ENCODE assay signal across 27 mouse cellular contexts in genomic region chr16:4871926-4872325, GRCm38 (mm10). TPM values are rescaled to one million over a fixed set of nuclear protein-coding genes. Genes with fewer than 3 reads are reported as not detected.
DNase-seq lines count a peak whose midpoint lies in the region; ATAC-seq and TF ChIP-seq lines count a peak whose summit lies in the region.
"Had no signal": no experiment of that assay in that cellular context is flagged by ENCODE, and none has a peak within 500 bp of the region (broad histone marks: within the 10 kb centered on the region; RNA-seq: fewer than 3 reads in every experiment).

No protein-coding gene starts in this region.

- no peak overlapping the region for H3K4me3 ChIP-seq in lung, embryonic 15.5 days
- no peak overlapping the region for H3K4me3 ChIP-seq in lung, adult 2 months (replicated peaks; ENCODE audit: extremely low read depth, low read depth, low read length)
- H3K4me3 ChIP-seq in bone marrow macrophage, adult 2 months (ENCODE audit: insufficient read depth, low read length): no peak overlapping the region
- H3K4me3 ChIP-seq in lung, embryonic 16.5 days (ENCODE audit: low read length): no peak overlapping the region
- H3K4me3 ChIP-seq: embryonic facial prominence, embryonic 15.5 days; erythroblast, embryonic 14.5 days; forebrain, embryonic 10.5 days; heart, embryonic 12.5 days; hindbrain, embryonic 12.5 days had no signal

- H3K9me3 ChIP-seq in lung, embryonic 15.5 days: no peaks in the 10 kb centered on the region
- H3K9me3 ChIP-seq in lung, embryonic 16.5 days (ENCODE audit: control insufficient read depth, low read length): no peaks in the 10 kb centered on the region
- H3K9me3 ChIP-seq: embryonic facial prominence, embryonic 15.5 days; forebrain, embryonic 10.5 days; heart, embryonic 12.5 days; hindbrain, embryonic 12.5 days had no signal

- 0 out of 2 replicates have a peak overlapping the region, but pooled peaks have one; percentile 8 for H3K27ac ChIP-seq in lung, embryonic 15.5 days
- H3K27ac ChIP-seq in bone marrow macrophage, adult 2 months (ENCODE audit: insufficient read depth, low read depth, low read length): peak overlapping the region; percentile 11; the same call in 1 of the 2 replicates
- peak overlapping the region; percentile 27; the same call in 1 of the 2 replicates for H3K27ac ChIP-seq in lung, embryonic 16.5 days (ENCODE audit: low read length)
- H3K27ac ChIP-seq: embryonic facial prominence, embryonic 15.5 days; forebrain, embryonic 10.5 days; hindbrain, embryonic 12.5 days had no signal

- no peaks in the 10 kb centered on the region for H3K27me3 ChIP-seq in lung, embryonic 15.5 days
- no peaks in the 10 kb centered on the region for H3K27me3 ChIP-seq in lung, embryonic 16.5 days (ENCODE audit: control insufficient read depth, insufficient read depth, low read depth, low read length)
- H3K27me3 ChIP-seq: embryonic facial prominence, embryonic 15.5 days; heart, embryonic 12.5 days; hindbrain, embryonic 12.5 days; Patski had no signal

- no peak for TF ChIP-seq CTCF in lung, adult 2 months (IDR thresholded peaks at IDR 0.05; ENCODE audit: insufficient read depth, low read length)
- no peak for TF ChIP-seq CTCF in bone marrow macrophage, adult 2 months (IDR thresholded peaks at IDR 0.05; ENCODE audit: low read depth, low read length)

- H3K4me1 ChIP-seq in lung, embryonic 15.5 days: peaks cover 23% of the 10 kb centered on the region
- H3K4me1 ChIP-seq in lung, adult 2 months (ENCODE audit: control insufficient read depth, insufficient read depth, low read length): peaks cover 10% of the 10 kb centered on the region
- peaks cover 26% of the 10 kb centered on the region for H3K4me1 ChIP-seq in bone marrow macrophage, adult 2 months (ENCODE audit: control insufficient read depth, insufficient read depth, low read length)
- H3K4me1 ChIP-seq in lung, embryonic 16.5 days (replicated peaks; ENCODE audit: control insufficient read depth, insufficient read depth, low read length): peaks cover 24% of the 10 kb centered on the region
- H3K4me1 ChIP-seq: forebrain, embryonic 10.5 days had no signal

- H3K36me3 ChIP-seq in lung, embryonic 15.5 days: peaks cover 33% of the 10 kb centered on the region
- H3K36me3 ChIP-seq in lung, embryonic 16.5 days (ENCODE audit: control insufficient read depth, insufficient read depth, low read length): peaks cover 14% of the 10 kb centered on the region

- H3K9ac ChIP-seq in lung, embryonic 15.5 days: no peak overlapping the region
- H3K9ac ChIP-seq in lung, embryonic 16.5 days (ENCODE audit: low read length): no peak overlapping the region
- H3K9ac ChIP-seq: embryonic facial prominence, embryonic 15.5 days; heart, embryonic 12.5 days; hindbrain, embryonic 12.5 days had no signal

- DNase-seq in lung, adult 2 months: no peak
- DNase-seq in lung, postnatal 36 days: peak; percentile 80
- no peak for DNase-seq in Muller cell, postnatal 12 days (ENCODE audit: inconsistent ontology term)
- DNase-seq in right cerebral cortex, postnatal 25 days: no peak
- DNase-seq: adrenal gland, postnatal 14 days; cerebellum, adult 8-10 months; cerebellum, postnatal 14 days; embryo, embryonic 11 days; heart, postnatal 4 days had no signal

- H3K4me2 ChIP-seq in lung, embryonic 15.5 days: no peak overlapping the region
- H3K4me2 ChIP-seq in lung, embryonic 16.5 days (ENCODE audit: low read depth, low read length): no peak overlapping the region
- H3K4me2 ChIP-seq: embryonic facial prominence, embryonic 15.5 days; heart, embryonic 12.5 days; hindbrain, embryonic 12.5 days had no signal

- TF ChIP-seq POLR2A in lung, adult 2 months (IDR thresholded peaks at IDR 0.05; ENCODE audit: borderline replicate concordance, extremely low read depth, low read depth, low read length): no peak
- TF ChIP-seq POLR2A in bone marrow macrophage, adult 2 months (IDR thresholded peaks at IDR 0.05; ENCODE audit: borderline replicate concordance, low read depth, low read length): no peak

- WGBS in lung, embryonic 15.5 days: 72% methylated on average over 2 of the region's 2 CpGs
- WGBS in lung, adult 2 months: 44% methylated on average over 2 of the region's 2 CpGs
- WGBS in lung, embryonic 16.5 days: 52% methylated on average over 2 of the region's 2 CpGs

- no peak for ATAC-seq in lung, embryonic 15.5 days (ENCODE audit: borderline replicate concordance, extremely low read depth, low FRiP score, low TSS enrichment)
- 0 out of 2 replicates have a peak, but pooled peaks have one; percentile 18 for ATAC-seq in lung, embryonic 16.5 days (ENCODE audit: low read depth)
- ATAC-seq in megakaryocyte, adult 5-6 weeks (ENCODE audit: poor library complexity, severe bottlenecking): no peak
- ATAC-seq: activated CD4-positive, CD25-positive, alpha-beta regulatory T cell, adult 4 months; forebrain, embryonic 14.5 days; hindbrain, embryonic 16.5 days; Patski had no signal

RNA-seq across cellular contexts. Expression of gene Ubald1, which starts 8.2 kb away (rescaled TPM):
- 35.7 TPM in 2 replicates for polyA plus RNA-seq in lung, embryonic 15.5 days (2015; fragmentation: Nextera tagmentation; extraction: Ambion mirVana)
- polyA plus RNA-seq in lung, adult 2 months (2012; rRNA removed): 62.1 and 69.5 TPM in 2 replicates
- 68.4 and 72.6 TPM in 2 replicates for polyA plus RNA-seq in bone marrow macrophage, adult 2 months (2012; ENCODE audit: insufficient read depth, insufficient read length, missing spikeins)
- 38.2 and 43.1 TPM in 2 replicates for polyA plus RNA-seq in lung, embryonic 16.5 days (2015; fragmentation: Nextera tagmentation; extraction: Ambion mirVana)
- 32.1 and 34.6 TPM in 2 replicates for total RNA-seq in megakaryocyte, adult 5-6 weeks (2015)
- 11.3 and 18.3 TPM in 2 replicates for total RNA-seq in megakaryocyte, adult 5-6 weeks (2017)

RNA-seq across cellular contexts. Expression of gene Mgrn1, which starts 14.1 kb away (rescaled TPM):
- polyA plus RNA-seq in lung, embryonic 15.5 days (2015; fragmentation: Nextera tagmentation; extraction: Ambion mirVana): 88.1 and 93.0 TPM in 2 replicates
- 124 and 140 TPM in 2 replicates for polyA plus RNA-seq in lung, adult 2 months (2012; rRNA removed)
- polyA plus RNA-seq in bone marrow macrophage, adult 2 months (2012; ENCODE audit: insufficient read depth, insufficient read length, missing spikeins): 66.4 and 75.4 TPM in 2 replicates
- polyA plus RNA-seq in lung, embryonic 16.5 days (2015; fragmentation: Nextera tagmentation; extraction: Ambion mirVana): 97.9 and 99.3 TPM in 2 replicates
- 30.4 and 33.0 TPM in 2 replicates for total RNA-seq in megakaryocyte, adult 5-6 weeks (2015)
- total RNA-seq in megakaryocyte, adult 5-6 weeks (2017): 32.1 and 41.0 TPM in 2 replicates

RNA-seq across cellular contexts. Expression of gene 4930562C15Rik, which starts 36.7 kb away (rescaled TPM):
- polyA plus RNA-seq in lung, embryonic 15.5 days (2015; fragmentation: Nextera tagmentation; extraction: Ambion mirVana): 0.57 and 0.69 TPM in 2 replicates
- 4.9 and 5.2 TPM in 2 replicates for polyA plus RNA-seq in lung, adult 2 months (2012; rRNA removed)
- not detected in 2 replicates for polyA plus RNA-seq in bone marrow macrophage, adult 2 months (2012; ENCODE audit: insufficient read depth, insufficient read length, missing spikeins)
- polyA plus RNA-seq in lung, embryonic 16.5 days (2015; fragmentation: Nextera tagmentation; extraction: Ambion mirVana): 0.62 and 1.4 TPM in 2 replicates
- not detected in 2 replicates for total RNA-seq in megakaryocyte, adult 5-6 weeks (2015)
- not detected in 2 replicates for total RNA-seq in megakaryocyte, adult 5-6 weeks (2017)
- total RNA-seq: adrenal gland, adult 18-20 months; adrenal gland, postnatal 14 days; common myeloid progenitor, adult 5-6 weeks; gastrocnemius, adult 8-10 months; gastrocnemius, postnatal 4 days; heart, adult 8-10 months; heart, postnatal 4 days had no signal
- polyA plus RNA-seq: erythroblast, embryonic 14.5 days had no signal
